Mouse (Mus musculus): ENCODE measurements around the gene Prrt1. TPM values are rescaled to one million over a fixed set of nuclear protein-coding genes. Genes with fewer than 3 reads are reported as not detected.

The Prrt1 gene
- polyA plus RNA-seq, 1 experiment from 2014 or later = 0.25 TPM

- 55% methylated on average over 7 of the region's 7 CpGs for WGBS
- Histone ChIP-seq H3K9ac (peak within 1 kb of the TSS; percentile 53), H3K27ac (no peak within 1 kb of the TSS), H3K9me3 (no peaks in the 10 kb centered on the region), H3K36me3 (no peaks in the 10 kb centered on the region), H3K4me2 (replicated peaks) (peak within 1 kb of the TSS; percentile 68), H3K27me3 (peaks cover 83% of the 10 kb centered on the region), H3K4me1 (peaks cover 16% of the 10 kb centered on the region), H3K4me3 (peak within 1 kb of the TSS; percentile 42)
- no peak for ATAC-seq (ENCODE audit: low FRiP score, low read depth)
These were observed 40.9 kb downstream of the Prrt1 start, which contains the start of gene Tnxb for GRCm38 (mm10) chr17:34670235-34670634. Gene Tnxb (plus strand): TSS chr17:34670535.

- peak overlapping the region; percentile 53 for H3K9ac ChIP-seq
- H3K36me3 ChIP-seq = no peaks in the 10 kb centered on the region
- peak overlapping the region; percentile 68 for H3K4me2 ChIP-seq (replicated peaks)
- ATAC-seq (ENCODE audit: low FRiP score, low read depth) = peak; percentile 16; the same call in 1 of the 2 replicates
- WGBS = 11% methylated on average over 93 of the region's 93 CpGs
- no peaks in the 10 kb centered on the region for H3K9me3 ChIP-seq
- no peak overlapping the region for H3K27ac ChIP-seq
- peaks cover 16% of the 10 kb centered on the region for H3K4me1 ChIP-seq
- H3K4me3 ChIP-seq = peak overlapping the region; percentile 42
- peaks cover 86% of the 10 kb centered on the region for H3K27me3 ChIP-seq
These were observed 42.1 kb downstream of the Prrt1 start for GRCm38 (mm10) chr17:34671151-34672066.

GRCm38 (mm10) chr17:34672246-34672792 lies 43.0 kb downstream of the Prrt1 start:
- no peaks in the 10 kb centered on the region for H3K36me3 ChIP-seq
- no peak overlapping the region for H3K27ac ChIP-seq
- no peaks in the 10 kb centered on the region for H3K9me3 ChIP-seq
- H3K9ac ChIP-seq = peak overlapping the region; percentile 53; the same call in 1 of the 2 replicates
- H3K4me3 ChIP-seq = peak overlapping the region; percentile 42
- 32% methylated on average over 49 of the region's 49 CpGs for WGBS
- peaks cover 16% of the 10 kb centered on the region for H3K4me1 ChIP-seq
- no peak for ATAC-seq (ENCODE audit: low FRiP score, low read depth)
- peak overlapping the region; percentile 68 for H3K4me2 ChIP-seq (replicated peaks)
- peaks cover 92% of the 10 kb centered on the region for H3K27me3 ChIP-seq

DNA sequence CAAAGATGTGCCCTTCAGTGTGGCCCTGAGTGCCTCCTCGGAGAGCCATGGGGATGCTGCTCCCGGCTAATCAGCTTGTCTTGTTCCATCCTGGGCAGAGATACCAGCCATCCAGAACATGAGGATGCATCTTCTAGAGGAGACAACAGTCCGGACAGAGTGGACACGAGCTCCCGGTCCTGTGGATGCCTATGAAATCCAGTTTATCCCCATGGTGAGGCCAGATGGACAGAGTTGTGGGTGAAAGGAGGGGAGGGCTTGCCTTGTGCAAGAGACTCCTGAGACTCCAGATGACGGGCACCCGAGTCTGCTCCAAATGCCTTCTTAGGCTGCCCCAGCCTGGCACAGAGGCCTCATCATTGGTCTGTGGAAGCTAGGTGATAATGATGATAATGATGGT lies 43.8 kb downstream of the Prrt1 start:
- WGBS = 80% methylated on average over 7 of the region's 7 CpGs
- Histone ChIP-seq H3K27ac (no peak overlapping the region), H3K4me2 (replicated peaks) (no peak overlapping the region), H3K9ac (no peak overlapping the region), H3K36me3 (no peaks in the 10 kb centered on the region), H3K4me1 (peaks cover 16% of the 10 kb centered on the region), H3K27me3 (peaks cover 92% of the 10 kb centered on the region), H3K9me3 (no peaks in the 10 kb centered on the region), H3K4me3 (no peak overlapping the region)
- ATAC-seq (ENCODE audit: low FRiP score, low read depth) = no peak

DNA sequence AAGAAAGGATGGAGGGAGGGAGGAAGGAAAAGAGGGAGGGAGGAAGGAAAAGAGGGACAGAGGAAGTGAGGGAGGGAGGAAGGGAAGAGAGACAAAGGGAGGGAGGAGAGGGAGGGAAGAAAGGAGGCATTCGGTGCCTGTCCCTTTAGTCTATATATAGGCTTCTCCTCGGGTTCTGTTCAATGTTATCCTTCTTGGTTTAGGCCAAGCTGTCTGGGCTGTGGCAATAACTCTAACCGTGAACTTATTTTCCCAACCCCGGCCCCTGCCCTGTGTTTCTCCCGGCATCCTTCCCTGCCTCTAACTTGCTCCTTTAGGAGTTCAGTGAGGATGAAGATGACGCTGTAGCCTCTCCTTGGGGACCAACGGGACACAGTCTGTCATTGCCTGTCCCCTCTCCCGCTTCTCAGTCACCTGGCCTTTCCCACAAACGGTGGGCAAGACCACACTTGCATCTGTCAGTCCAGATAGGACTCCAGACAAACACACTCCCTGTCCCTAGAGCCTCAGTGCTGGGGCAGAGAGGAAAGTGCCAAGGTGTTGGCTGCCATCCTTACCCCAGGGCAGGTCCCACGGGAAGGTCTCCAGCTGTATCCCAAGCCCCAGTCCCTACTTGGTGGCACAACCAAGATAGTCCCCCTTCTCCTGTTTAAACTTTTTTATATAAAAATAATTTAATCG lies 45.3 kb downstream of the Prrt1 start:
- WGBS = 64% methylated on average over 11 of the region's 11 CpGs
- ATAC-seq (ENCODE audit: low FRiP score, low read depth) = no peak

GRCm38 (mm10) chr17:34675205-34676092 lies 46.1 kb downstream of the Prrt1 start:
- H3K4me3 ChIP-seq = no peak overlapping the region
- H3K36me3 ChIP-seq = no peaks in the 10 kb centered on the region
- ATAC-seq (ENCODE audit: low FRiP score, low read depth) = no peak
- H3K4me1 ChIP-seq = peaks cover 16% of the 10 kb centered on the region
- no peaks in the 10 kb centered on the region for H3K9me3 ChIP-seq
- WGBS = 72% methylated on average over 13 of the region's 13 CpGs
- H3K9ac ChIP-seq = no peak overlapping the region
- peaks cover 98% of the 10 kb centered on the region for H3K27me3 ChIP-seq
- H3K27ac ChIP-seq = no peak overlapping the region
- no peak overlapping the region for H3K4me2 ChIP-seq (replicated peaks)

More for the DNA sequence above, 45.3 kb downstream of the Prrt1 start:
- Histone ChIP-seq H3K27ac (no peak overlapping the region), H3K36me3 (no peaks in the 10 kb centered on the region), H3K27me3 (peaks cover 98% of the 10 kb centered on the region), H3K9ac (no peak overlapping the region), H3K4me1 (peaks cover 16% of the 10 kb centered on the region), H3K4me3 (no peak overlapping the region), H3K4me2 (replicated peaks) (no peak overlapping the region), H3K9me3 (no peaks in the 10 kb centered on the region)

DNA sequence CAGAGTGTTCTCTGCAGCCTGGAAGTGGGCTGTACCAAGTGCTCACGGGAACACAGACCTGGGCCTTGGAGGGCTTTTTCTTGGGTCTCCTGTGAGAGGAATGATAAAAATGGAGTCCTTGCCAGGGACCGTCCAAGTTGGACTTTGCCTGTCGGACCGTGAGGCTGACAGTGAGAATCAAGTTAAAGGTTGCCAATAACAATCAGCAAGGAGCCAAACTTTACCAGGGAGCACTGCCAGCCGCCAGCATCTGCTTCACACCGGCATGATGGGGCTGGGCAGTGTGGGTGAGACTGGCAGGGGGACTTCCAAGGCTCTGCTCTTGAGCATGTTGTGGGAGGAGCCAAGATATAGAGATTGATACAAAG lies 46.7 kb downstream of the Prrt1 start:
- Histone ChIP-seq H3K4me2 (replicated peaks) (no peak overlapping the region), H3K4me1 (peaks cover 14% of the 10 kb centered on the region), H3K36me3 (no peaks in the 10 kb centered on the region), H3K27me3 (peaks cover 95% of the 10 kb centered on the region), H3K27ac (no peak overlapping the region), H3K9me3 (no peaks in the 10 kb centered on the region), H3K9ac (no peak overlapping the region), H3K4me3 (no peak overlapping the region)
- no peak for ATAC-seq (ENCODE audit: low FRiP score, low read depth)
- WGBS = 79% methylated on average over 6 of the region's 6 CpGs

DNA sequence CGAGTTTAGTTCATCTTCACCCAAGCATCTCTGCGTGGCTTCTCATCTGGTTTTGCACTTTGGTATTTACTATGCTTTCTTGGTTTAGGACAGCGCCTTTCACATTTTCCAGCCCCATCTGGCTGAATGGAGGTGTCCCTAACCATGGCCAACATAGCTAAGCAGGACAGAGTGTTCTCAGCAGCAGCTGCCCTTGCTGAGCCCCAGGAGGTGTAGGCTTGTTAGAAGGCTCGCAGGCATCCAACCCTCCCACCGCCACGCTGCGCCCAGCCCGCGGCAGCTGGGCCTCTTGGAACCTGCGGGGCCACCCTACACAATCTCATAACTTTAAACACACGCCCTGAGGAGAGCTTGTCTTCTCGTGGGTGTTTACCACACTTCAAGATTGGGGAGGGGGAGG lies 47.3 kb downstream of the Prrt1 start:
- Histone ChIP-seq H3K9ac (no peak overlapping the region), H3K27me3 (peaks cover 95% of the 10 kb centered on the region), H3K27ac (no peak overlapping the region), H3K9me3 (no peaks in the 10 kb centered on the region), H3K4me1 (peaks cover 8% of the 10 kb centered on the region), H3K4me3 (no peak overlapping the region), H3K36me3 (no peaks in the 10 kb centered on the region), H3K4me2 (replicated peaks) (no peak overlapping the region)
- ATAC-seq (ENCODE audit: low FRiP score, low read depth) = no peak
- WGBS = 68% methylated on average over 12 of the region's 12 CpGs

DNA sequence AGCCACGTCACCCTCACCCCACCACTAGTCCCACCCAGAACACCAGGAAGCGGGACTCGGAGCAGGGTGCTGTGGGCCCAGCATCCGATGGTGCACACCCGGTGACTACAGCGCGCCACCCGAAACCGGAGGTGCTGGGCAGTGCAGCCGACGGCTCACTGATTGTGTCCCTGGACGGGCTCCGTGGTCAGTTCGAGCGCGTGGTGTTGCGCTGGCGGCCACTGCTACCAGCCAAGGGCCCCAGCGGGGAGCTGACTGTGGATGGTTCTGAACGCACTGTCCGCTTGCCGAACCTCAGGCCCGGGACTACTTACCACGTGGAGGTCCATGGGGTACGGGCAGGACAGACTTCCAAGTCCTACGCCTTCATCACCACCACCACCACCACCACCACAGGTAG lies 50.9 kb downstream of the Prrt1 start:
- Histone ChIP-seq H3K9ac (no peak overlapping the region), H3K27me3 (peaks cover 76% of the 10 kb centered on the region), H3K4me3 (no peak overlapping the region), H3K27ac (no peak overlapping the region), H3K4me1 (peaks cover 18% of the 10 kb centered on the region), H3K9me3 (no peaks in the 10 kb centered on the region), H3K36me3 (no peaks in the 10 kb centered on the region), H3K4me2 (replicated peaks) (no peak overlapping the region)
- 85% methylated on average over 26 of the region's 26 CpGs for WGBS
- ATAC-seq (ENCODE audit: low FRiP score, low read depth) = no peak

DNA sequence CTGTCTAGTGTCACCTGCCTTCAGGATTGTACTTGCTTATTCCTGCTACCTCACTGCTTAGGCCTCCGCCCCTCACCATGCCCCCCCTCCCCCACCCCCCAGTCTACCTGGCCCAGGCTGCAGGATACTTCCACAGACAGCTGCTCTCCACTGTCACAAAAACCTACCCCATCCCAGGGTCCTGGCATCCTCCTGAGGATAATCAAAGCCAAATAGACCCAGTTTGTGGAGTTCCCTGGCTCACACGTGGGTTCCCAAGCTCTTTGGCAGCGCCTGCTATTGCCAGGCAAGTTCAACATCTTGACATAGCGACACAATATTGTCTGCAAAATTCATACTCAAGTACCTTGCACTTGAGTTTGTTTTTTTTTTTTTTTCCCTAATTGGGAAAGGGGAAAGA lies 51.3 kb downstream of the Prrt1 start:
- peaks cover 71% of the 10 kb centered on the region for H3K27me3 ChIP-seq

GRCm38 (mm10) chr17:34681132-34681571 lies 51.8 kb downstream of the Prrt1 start:
- Histone ChIP-seq H3K4me2 (replicated peaks) (no peak overlapping the region), H3K4me3 (no peak overlapping the region), H3K4me1 (peaks cover 22% of the 10 kb centered on the region), H3K9me3 (no peaks in the 10 kb centered on the region), H3K27me3 (peaks cover 68% of the 10 kb centered on the region), H3K36me3 (no peaks in the 10 kb centered on the region), H3K27ac (no peak overlapping the region), H3K9ac (no peak overlapping the region)
- ATAC-seq (ENCODE audit: low FRiP score, low read depth) = no peak
- 67% methylated on average over 17 of the region's 17 CpGs for WGBS

More for the DNA sequence above, 51.3 kb downstream of the Prrt1 start:
- Histone ChIP-seq H3K27ac (no peak overlapping the region), H3K4me2 (replicated peaks) (no peak overlapping the region), H3K36me3 (no peaks in the 10 kb centered on the region), H3K9ac (no peak overlapping the region), H3K4me3 (no peak overlapping the region), H3K9me3 (no peaks in the 10 kb centered on the region), H3K4me1 (peaks cover 22% of the 10 kb centered on the region)
- no peak for ATAC-seq (ENCODE audit: low FRiP score, low read depth)
- 79% methylated on average over 4 of the region's 4 CpGs for WGBS
